Mouse (Mus musculus) embryo, embryonic 10 days (tissue): ENCODE results near the gene Cul3.
"Not testable (repeated sequence)": the region's sequence is repeated elsewhere in the genome, so short reads cannot be mapped to it uniquely, and the experiment has no call there.

Experiments
- DNase-seq: peaks from one replicate; pipeline ENCODE4 v3.0.0-alpha.2; 2015; ENCODE audit warnings: low spot score

The Cul3 gene

DNA sequence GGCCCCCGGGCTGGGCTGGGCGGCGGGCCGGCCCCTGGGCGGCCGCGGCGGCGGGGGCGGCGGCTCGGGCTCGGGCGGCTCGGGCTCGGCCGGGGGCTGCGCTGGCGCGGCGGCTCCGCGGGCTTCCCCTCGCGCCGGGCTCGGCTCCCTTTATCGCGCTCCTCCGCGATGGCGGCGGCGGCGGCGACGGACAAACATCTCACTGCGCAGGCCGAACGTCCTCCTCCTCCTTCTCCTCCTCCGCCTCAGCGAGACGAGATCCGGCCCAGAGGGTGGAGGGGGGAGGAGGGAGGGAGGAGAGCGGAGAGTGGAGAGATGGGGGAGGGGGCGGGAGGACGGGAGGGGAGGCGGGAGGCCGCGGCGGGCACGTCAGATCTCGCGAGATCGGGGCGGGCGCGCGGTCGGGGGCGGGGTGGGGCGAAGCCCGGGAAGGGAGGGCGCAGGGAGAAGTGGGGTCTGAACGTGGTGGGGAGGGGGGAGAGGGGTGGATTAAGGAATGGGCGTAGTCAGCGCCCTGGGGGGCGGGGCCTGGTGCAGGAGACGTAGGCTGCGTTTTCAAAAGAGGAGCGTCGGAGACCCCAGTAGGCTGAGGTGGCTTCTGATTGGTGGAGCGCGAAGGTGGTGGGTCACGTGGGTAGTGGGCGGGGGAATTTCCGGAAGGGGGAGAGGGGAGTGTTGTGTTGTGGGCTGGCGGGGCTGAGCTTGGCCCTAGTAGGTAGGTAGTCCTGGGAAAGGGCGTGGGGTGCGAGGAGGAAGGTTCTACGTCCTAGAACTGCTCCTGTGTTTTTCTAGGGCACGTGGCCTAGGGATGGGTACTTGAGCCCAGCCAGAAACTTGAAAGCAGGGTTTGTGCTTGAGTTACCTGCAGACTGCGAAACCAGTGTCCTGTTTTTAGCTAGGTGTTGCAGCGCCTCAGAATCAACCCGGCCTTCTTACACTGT, at the start of gene Cul3:
Gene Cul3, minus strand, starts transcription at position 45 of the 941 bp plus-strand sequence.
- peak; percentile 97 for DNase-seq

DNA sequence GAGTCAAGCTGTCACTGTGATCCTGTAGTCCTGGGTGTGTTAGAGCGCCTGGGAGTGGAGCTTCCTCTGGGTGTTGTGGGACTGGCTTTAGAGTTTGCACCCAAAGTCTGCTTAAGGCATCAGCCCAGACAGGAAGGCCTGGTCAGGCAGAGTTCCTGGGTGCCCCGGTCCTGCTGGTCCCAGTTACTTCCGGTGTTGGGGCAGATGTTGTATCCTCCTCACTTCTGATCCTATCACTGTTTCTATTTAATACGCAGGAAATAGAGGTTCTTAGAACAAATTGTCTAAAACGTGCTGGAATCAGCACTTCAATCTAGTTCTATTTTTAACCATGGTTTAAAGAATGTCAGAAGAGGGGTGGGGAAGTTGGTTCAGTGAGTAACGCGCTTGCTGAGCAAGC, 49.2 kb upstream of the Cul3 start:
- no peak for DNase-seq

DNA sequence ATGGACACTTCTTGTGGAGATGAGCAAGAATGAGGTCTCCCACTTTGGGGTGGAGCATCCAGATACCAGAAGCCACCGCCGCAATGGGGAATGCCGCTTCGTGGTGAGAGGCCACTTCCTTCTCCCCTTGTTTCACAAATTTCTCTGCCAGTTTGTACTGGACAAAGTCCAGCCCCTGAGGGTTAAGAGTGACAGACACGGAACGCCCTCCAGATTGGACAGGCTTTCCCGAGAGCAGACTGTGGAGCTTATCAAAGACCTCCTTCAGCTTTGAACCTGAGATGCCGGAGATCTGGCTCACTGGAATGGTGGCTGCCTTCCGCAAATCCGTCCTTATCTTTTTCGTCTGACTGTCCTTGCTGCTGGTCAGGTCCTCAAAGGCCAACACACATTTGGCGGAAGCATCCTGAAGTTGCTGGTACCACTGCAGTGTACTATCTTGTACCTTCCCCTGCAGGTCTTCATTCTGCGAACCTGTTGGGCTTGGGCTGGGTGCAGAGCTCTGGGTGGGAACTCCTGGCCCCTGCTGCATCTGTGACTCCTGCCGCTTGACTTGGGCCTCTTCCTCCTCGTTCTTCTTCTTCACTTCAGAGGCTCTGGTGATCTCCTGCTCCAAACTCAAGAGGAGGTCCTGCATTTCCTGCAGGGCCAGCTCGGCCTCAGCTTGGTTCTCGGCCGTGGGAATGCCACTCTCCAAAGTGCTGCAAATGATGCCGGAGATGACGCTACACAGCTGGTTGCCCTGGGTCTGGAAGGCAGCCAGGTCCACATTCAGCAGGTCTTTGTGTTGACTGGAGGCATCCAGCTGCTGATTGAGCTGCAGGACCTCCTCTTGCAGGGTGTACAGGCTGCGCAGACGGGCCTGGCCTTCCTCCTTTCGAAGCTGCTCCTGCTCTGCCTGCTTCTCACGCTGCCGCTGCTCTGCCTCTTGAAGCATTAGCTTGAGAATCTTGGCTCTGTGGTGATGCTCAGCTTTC, 43.6 kb upstream of the Cul3 start:
- no peak for DNase-seq

DNA sequence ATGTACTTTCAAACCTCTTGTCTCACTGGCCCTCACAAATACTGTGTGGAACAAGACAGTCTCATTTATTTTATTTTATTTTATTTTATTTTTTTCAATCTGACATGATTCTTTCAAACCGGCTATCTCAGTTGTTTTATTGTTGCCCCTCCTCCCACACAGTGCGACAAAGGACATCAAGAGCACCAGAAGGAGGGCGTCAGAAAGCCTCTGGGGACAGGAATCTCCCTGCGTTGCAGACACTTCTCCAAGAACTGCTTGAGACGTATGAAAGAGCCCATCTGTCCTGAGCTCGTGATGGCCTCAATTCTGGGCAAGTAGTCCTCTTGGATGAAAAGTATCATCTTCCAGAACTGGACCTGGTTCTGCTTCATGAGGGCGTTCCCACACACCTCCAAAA, 42.6 kb upstream of the Cul3 start:
- no peak for DNase-seq

DNA sequence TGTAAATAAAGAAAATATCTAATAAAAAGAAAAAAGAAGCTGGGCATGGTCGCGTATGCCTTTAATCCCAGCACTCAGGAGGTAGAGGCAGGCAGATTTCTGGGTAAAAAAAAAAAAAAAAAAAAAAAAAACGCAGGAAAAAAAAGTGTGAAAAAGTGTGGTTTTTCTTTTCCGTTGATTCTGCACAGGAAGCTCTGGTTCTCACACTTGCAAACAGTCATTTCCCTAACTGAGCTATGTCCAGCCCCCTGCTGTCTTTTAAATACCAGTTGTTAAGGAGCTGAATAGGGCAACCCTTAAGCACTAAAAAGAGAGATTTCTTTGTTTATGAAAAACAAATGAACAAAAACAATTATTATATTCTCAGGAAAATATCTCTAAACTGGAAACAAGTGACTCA, 41.0 kb upstream of the Cul3 start:
- DNase-seq: no peak

DNA sequence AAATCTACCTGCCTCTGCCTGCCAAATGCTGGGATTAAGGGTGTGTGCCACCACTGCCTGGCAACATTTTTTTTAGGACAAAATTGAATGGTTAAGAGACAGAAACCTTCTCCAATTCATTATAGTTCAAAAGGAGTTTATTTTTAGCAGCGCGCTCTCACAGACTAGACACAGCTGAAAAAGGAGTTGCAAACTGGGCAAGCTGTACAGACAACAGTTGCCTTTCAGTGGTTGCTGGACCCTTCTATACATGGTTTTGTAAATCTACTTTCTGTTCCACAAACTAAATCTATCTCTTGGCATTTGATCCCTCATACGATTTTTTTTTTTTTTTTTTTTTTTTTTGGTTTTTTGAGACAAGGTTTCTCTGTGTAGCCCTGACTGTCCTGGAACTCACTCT, 31.7 kb upstream of the Cul3 start:
- no peak for DNase-seq

DNA sequence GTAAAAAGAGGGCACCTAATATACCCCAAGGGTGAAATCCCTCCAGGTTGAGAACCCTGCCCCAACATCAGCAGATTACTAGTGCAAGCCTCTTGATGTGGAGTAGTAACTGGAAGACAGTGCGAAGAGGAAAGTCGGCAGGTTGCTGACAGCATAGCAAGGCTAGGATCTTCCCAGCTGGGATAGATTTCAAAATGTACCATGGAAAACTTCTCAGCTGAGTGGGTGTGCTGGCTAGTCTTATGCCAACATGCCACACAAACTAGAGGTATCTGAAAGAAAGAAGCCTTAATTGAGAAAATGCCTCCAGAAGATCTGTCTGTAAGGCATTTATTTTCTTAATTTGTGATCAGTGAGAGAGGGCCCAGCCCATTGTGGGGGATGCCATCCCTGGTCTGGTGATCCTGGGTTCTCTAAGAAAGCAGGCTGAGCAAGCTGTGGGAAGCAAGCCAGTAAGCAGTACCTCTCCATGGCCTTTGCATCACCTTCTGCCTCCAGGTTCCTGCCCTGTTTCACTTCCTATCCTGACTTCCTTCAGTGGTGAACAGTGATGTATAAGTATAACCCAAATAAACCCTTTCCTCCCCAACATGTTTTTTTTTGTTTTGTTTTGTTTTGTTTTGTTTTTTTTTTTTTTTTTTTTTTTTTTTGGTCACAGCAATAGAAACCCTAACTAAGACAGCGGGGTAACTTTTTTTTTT, 31.1 kb upstream of the Cul3 start:
- no peak for DNase-seq

DNA sequence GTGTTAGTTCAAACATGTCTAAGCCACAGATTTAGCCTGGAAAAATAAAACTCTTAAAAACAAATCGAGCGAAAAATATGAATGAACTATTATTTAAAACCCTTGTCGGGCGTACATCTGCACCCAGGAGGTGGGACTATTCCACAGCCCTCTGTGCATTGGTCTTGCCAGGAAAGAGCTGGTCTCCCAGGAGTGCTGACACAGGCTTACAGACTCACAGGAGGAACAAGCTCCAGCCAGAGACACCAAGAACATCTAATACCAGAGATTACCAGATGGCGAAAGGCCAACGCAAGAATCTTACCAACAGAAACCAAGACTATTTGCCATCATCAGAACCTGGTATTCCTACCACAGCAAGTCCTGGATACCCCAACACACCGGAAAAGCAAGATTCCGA, 23.2 kb upstream of the Cul3 start:
- DNase-seq: no peak

DNA sequence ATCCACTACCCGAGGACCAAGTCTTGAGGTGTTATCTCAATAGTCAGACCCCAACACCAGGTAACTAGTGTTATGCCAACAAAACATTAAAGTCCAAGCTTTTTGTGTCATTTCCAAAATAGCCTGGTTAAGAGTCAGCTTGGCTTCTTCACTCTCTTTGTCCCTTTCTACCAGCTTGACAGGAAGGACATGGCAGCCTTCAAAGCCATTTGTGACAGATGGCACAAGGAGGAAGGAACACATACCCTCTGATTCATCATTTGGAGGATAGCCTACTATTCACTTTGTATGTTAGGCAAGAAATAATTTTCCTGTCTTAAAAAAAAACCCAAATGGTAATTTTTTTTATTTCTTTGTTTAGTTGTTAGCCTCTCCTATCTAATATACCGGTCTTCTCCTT, 22.7 kb upstream of the Cul3 start:
- no peak for DNase-seq

DNA sequence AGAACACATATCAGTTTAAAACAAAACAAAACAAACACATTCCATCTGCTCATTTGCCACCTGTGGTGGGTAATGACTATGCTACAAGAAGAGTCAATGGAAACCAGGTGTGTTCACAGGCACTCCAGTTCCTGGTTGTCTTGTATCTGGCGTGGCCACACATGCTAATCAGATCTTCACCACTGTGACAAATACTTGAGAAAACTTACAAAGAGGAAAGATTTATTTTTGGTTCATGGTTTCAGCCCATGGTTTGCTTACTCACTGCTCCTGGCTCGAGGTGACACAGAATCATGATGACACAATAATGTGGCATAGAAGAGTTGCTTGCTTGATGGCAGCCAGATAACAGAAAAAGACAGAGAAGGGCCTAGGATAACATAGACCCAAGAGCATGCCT, 22.1 kb upstream of the Cul3 start:
- DNase-seq: no peak

DNA sequence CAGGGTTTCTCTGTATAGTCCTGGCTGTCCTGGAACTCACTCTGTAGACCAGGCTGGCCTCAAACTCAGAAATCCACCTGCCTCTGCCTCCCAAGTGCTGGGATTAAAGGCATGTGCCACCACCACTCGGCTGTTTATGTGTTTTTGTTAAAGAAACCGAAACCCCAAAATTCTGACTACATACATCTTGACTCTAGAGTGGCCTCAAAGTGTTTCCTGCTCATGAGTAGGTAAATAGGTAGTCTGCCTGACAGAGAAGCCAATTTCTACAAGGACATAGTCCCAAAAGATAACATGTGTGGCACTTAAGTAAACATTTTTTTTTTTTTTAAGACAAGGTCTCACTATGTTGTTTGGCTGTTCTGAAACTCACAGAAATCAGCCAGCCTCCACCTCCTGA, 21.5 kb upstream of the Cul3 start:
- not testable (repeated sequence) for DNase-seq

DNA sequence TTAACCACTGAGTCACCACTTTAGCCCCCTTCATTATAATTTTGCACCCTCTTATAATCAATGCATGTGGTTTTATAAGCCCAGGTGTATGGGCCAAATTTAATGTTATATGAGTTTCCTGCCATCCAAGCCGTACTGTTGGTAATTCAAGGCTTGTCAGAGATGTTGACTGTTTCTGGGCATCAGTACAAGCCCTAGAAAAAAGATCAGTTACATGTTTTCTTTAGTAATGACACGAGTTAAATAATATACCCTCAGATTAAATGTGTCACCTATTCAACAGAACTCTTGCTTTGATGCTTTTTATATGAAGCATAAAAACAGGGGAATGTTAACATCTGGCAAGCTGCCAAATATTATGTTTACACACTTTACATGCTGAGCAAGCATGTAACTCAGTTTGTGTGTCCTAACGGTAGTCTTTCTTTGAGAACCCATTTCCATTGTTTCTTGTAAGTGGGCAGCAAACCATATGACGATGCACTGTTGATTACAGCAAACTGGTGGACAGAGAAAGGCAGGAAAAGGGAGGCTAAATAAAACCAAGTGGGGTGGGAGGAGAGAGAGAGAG, 19.8 kb upstream of the Cul3 start:
- no peak for DNase-seq

DNA sequence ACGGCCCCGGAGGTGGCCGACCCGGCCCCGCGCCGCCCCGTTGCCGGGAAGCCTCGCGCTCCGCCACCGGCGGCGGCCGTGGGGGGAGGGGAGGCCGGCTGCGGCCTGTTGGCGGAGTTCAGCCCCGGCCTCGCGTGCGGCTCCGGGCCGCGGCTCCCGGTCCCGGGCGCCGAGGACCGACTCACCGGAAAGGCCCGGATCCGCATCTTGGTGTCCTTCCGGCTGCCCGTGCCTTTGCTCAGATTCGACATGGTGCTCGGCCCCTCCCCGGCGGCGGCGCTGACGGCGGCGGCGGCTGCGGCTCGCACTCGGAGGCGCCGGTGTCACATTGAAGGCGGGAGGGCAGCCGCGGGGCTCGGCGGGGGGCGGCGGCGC, 232 bp downstream of the Cul3 start:
- DNase-seq: peak; percentile 54

DNA sequence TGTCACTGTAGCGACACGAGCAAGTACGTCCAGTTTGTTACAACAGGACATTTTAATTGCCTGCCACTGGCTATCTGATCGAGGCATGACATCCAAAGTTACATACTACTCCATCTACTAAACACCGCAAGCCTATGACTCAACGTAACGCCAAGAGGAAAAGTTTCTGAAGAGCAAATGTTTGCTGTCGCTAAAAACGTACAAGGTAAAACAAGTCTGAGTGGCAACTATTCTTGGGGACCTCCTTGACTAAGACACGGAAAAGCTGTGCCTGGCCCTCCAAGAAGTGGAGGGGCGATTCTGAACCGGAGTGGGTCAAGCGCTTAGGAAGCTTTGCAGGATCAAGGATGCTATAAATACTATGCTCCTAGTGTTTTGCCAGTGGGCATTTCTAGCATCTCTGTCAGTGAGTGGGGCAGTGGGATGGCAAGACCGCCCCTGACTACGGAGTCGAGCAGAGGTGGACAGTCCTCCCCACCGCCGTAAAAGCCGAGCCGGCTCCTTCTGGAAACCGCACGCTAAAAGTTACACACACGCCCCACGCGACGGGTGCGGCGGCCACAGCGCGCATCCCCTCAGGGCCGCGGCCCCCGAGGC, 757 bp downstream of the Cul3 start:
- peak; percentile 42 for DNase-seq

DNA sequence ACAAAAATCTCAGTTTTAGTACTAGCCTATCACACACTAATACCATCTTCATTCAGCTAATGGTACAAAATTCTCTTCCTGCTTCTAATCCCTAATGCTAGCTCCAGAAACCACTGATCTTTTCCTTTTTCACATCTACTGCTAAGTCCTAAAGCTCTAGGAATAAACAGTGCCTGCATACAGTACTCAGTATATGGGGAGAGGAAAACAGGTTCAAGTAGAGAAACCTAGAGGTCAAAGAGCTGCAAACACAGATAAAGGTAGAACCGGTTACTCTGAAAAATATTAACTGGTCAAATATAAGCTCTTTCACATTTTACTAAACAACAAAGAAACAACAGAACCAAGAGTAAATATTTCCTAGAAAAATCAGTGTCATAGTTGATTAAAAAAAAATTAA, 1.9 kb downstream of the Cul3 start:
- no peak for DNase-seq

DNA sequence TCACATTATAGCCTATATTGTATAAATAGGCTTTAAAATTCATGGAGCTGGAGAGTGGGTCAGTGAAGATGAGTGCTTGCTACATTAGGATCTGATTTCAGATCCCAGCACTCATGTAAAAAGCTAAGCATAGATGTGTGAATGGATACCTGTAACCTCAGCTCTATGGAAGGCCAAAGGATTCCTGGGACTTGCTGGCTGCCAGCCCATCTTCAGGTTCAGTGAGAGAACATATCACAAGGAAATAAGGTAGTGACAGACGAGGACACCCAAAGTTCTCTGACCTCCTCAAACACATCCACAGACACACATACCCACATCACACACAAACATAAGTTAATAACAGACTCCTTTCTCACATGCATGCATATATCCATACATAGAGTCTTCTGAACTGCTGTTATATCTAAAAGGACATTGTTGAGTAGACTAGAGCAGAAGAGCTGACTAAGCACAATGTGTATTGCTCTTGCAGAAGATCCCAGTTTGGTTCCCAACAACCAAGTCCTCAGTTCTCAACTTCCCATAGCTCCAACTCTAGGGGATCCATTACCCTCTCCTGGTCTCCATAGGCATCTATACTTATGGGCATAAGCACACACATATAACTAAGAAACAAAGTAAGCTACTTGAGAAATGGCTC, 4.4 kb downstream of the Cul3 start:
- no peak for DNase-seq

DNA sequence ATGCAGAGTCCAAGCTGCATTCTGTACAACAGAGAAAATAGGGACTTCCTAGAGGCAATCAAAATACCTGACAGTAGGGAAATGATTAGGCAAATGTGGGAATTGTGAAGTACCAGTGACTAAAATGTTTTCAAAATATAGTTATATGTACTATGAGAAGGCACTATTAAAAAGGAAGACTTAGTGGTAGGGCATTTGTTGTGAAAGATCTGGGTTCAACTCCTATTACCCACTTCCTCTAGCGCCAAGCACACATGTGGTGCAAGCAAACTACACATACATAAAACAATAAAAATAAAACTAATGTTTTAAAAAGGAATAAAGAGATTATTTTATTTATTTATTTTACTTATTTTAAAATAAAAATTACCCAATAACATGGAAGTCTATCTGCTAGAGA, 5.2 kb downstream of the Cul3 start:
- DNase-seq: no peak

DNA sequence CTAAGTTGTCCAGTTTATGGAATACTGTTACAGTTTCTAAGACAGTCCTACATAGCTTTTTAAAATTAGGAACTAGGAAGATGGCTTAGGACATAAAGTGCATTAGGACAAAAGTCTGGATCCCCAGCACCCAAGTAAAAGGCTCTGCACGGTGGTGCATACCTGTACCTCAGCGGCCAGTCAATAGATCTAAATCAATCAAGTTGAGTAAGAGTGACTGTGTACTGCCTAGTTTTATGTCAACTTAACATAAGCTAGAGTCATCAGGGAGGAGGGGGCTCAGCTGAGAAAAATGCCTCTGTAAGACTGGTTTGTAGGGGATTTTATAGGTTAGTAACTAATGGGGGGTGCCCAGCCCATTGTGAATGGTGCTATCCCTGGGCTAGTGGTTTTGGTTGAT, 9.3 kb downstream of the Cul3 start:
- DNase-seq: no peak

DNA sequence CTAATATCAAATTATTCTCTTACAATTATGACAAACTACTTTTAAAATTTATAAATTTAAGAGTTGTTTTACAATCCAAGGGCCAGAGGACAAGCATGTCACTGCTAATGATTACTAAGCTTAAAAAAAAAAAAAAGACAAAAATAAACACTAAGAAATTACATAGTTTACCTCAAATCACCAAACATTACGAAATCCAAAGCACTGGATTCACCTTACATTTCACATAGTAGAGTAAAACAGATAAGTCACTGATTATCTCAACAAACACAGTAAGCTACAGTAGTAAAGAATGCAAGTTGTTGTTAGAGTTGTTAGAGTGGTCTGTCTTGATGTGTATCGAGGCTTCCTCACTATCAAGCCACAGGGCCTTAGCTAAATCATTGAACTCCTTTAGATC, 14.5 kb downstream of the Cul3 start:
- DNase-seq: no peak

DNA sequence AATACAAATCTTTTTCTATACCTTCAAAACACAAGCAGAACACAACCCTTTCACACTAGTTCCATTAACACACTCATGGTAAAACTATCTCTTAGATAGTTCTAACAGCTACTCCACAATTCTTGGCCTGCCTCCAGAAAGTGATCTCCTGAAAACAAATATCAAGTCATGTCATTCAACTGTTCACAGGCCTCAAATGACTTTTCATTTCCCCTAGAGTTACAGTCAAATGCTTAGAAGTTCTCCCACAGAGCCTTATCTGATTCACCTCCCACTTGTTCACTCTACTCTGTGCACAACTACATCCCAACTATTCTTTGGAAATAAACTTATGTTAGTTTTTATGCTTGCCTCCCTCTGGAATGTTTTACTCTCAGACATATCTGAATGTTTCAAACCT, 15.9 kb downstream of the Cul3 start:
- DNase-seq: no peak

DNA sequence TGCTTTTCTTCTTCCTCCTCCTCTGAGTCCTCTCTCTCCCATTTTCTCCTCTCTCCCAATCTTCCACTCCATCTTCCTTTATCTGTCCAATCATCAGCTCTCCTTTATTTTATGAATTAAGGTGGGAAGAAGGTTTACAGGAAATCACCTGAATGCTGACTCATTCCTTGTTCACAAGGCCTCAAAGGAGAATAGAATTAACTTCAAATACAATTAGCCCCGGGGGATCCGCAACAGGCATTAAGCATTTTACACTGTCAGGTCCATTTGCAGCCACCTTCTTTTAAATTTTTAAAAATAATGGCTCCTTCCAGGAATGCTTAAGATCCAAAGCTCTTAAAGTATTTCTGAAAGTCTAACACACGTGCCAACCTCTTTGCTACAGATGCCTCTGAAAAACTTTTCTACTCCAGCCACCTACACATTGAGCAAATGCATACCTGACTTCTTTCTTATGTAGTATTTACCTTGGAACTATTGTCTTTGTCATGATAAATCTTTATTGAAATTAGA, 24.7 kb downstream of the Cul3 start:
- DNase-seq: no peak
